27 mouse cellular contexts compared by ENCODE assay signal in the genomic region with DNA sequence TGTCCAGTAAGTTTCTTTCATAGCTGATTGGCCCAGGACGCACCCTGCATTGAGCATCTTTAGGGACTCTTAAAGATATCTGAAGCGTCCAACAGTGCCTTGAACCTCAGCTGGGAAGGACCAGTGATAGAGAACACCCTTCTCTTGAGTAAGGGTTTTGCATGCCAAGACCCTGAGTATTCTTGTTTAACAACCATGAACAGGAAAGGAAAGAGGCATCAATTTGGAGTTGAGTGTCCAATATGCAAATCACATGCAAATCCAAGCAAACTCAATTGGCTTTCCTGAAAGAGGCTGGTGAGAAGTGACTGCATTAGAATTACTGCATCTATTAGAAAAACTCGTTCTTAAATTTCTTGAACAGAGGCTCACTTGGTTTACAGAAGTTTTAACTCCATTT.
"Had no signal": no experiment of that assay in that cellular context is flagged by ENCODE, and none has a peak within 500 bp of the region (broad histone marks: within the 10 kb centered on the region; RNA-seq: fewer than 3 reads in every experiment).

No protein-coding gene starts in this region.

- DNase-seq: gastrocnemius, adult 2 months; gastrocnemius, postnatal 14 days; gastrocnemius, postnatal 36 days; heart, adult 11 months; heart, adult 2 months; heart, postnatal 14 days; heart, postnatal 36 days; kidney, adult 11 months; kidney, adult 2 months; kidney, adult 9 months; kidney, postnatal 14 days; kidney, postnatal 36 days; layer of hippocampus, adult 9-11 months; layer of hippocampus, postnatal 36 days; left cerebral cortex, postnatal 4 days had no signal

- H3K36me3 ChIP-seq: heart, embryonic 13.5 days; heart, embryonic 15.5 days; hindbrain, embryonic 13.5 days; hindbrain, embryonic 15.5 days; kidney, embryonic 15.5 days; limb, embryonic 13.5 days; limb, embryonic 15.5 days; liver, embryonic 12.5 days had no signal

- H3K4me2 ChIP-seq: heart, embryonic 11.5 days; heart, embryonic 13.5 days; heart, embryonic 15.5 days; hindbrain, embryonic 13.5 days; hindbrain, embryonic 15.5 days; kidney, embryonic 15.5 days; limb, embryonic 13.5 days; limb, embryonic 15.5 days; liver, embryonic 12.5 days had no signal

- H3K9ac ChIP-seq: heart, embryonic 13.5 days; heart, embryonic 15.5 days; hindbrain, embryonic 13.5 days; hindbrain, embryonic 15.5 days; kidney, embryonic 15.5 days; limb, embryonic 13.5 days; limb, embryonic 15.5 days; liver, embryonic 12.5 days had no signal

- H3K27me3 ChIP-seq: heart, embryonic 13.5 days; heart, embryonic 15.5 days; hindbrain, embryonic 13.5 days; hindbrain, embryonic 15.5 days; kidney, embryonic 15.5 days; limb, embryonic 13.5 days; limb, embryonic 15.5 days; liver, embryonic 12.5 days had no signal

- H3K27ac ChIP-seq: gastrocnemius, adult 2 months; heart, adult 2 months; heart, embryonic 13.5 days; heart, embryonic 15.5 days; hindbrain, embryonic 13.5 days; hindbrain, embryonic 15.5 days; hindbrain, postnatal 0 days; kidney, embryonic 15.5 days; kidney, postnatal 0 days; limb, embryonic 13.5 days; limb, embryonic 15.5 days; liver, embryonic 12.5 days had no signal

- H3K9me3 ChIP-seq: heart, embryonic 13.5 days; heart, embryonic 15.5 days; hindbrain, embryonic 13.5 days; hindbrain, embryonic 15.5 days; kidney, embryonic 15.5 days; limb, embryonic 13.5 days; limb, embryonic 15.5 days; liver, embryonic 12.5 days had no signal

- H3K4me1 ChIP-seq: hindbrain, embryonic 13.5 days; hindbrain, embryonic 15.5 days; kidney, embryonic 15.5 days; limb, embryonic 13.5 days; liver, embryonic 12.5 days had no signal

- H3K4me3 ChIP-seq: gastrocnemius, adult 2 months; heart, adult 2 months; heart, embryonic 13.5 days; heart, embryonic 15.5 days; hindbrain, embryonic 13.5 days; hindbrain, embryonic 15.5 days; kidney, embryonic 15.5 days; limb, embryonic 13.5 days; limb, embryonic 15.5 days; liver, embryonic 12.5 days had no signal

- ATAC-seq: hindbrain, postnatal 0 days; intestine, embryonic 16.5 days; liver, embryonic 12.5 days had no signal
